In genomic region chr13:72640131-72640521, GRCm38 (mm10) we compare ENCODE assay signal across 9 mouse cellular contexts. TPM values are rescaled to one million over a fixed set of nuclear protein-coding genes. Genes with fewer than 3 reads are reported as not detected.
DNase-seq lines count a peak whose midpoint lies in the region; ATAC-seq and TF ChIP-seq lines count a peak whose summit lies in the region.
"Had no signal": no experiment of that assay in that cellular context is flagged by ENCODE, and none has a peak within 500 bp of the region (broad histone marks: within the 10 kb centered on the region; RNA-seq: fewer than 3 reads in every experiment).

No protein-coding gene starts in this region.

- H3K9me3 ChIP-seq in embryonic facial prominence, embryonic 12.5 days: no peaks in the 10 kb centered on the region
- no peaks in the 10 kb centered on the region for H3K9me3 ChIP-seq in hindbrain, postnatal 0 days (ENCODE audit: low read length)
- H3K9me3 ChIP-seq in liver, postnatal 0 days (ENCODE audit: low read length): no peaks in the 10 kb centered on the region

- DNase-seq in testis, postnatal 10 days (ENCODE audit: low spot score): peak; percentile 57
- no peak for DNase-seq in testis, postnatal 14 days (ENCODE audit: low spot score)
- DNase-seq in hindbrain, postnatal 0 days (ENCODE audit: low spot score): peak; percentile 65
- DNase-seq in liver, postnatal 0 days: peak; percentile 44
- no peak for DNase-seq in Muller cell, postnatal 12 days (ENCODE audit: inconsistent ontology term)
- no peak for DNase-seq in gastrocnemius, postnatal 10 days

- H3K9ac ChIP-seq in embryonic facial prominence, embryonic 12.5 days: no peak overlapping the region
- peak overlapping the region; percentile 43 for H3K9ac ChIP-seq in hindbrain, postnatal 0 days (replicated peaks; ENCODE audit: low read length)
- H3K9ac ChIP-seq in liver, postnatal 0 days (replicated peaks): no peak overlapping the region; the same call in 1 of the 2 replicates

- H3K27me3 ChIP-seq in embryonic facial prominence, embryonic 12.5 days: peaks cover 68% of the 10 kb centered on the region
- peaks cover 14% of the 10 kb centered on the region; the same call in 1 of the 2 replicates for H3K27me3 ChIP-seq in hindbrain, postnatal 0 days (ENCODE audit: insufficient read depth, low read length)
- H3K27me3 ChIP-seq in liver, postnatal 0 days (ENCODE audit: insufficient read depth, low read length): peaks cover 62% of the 10 kb centered on the region

- TF ChIP-seq EP300 in liver, postnatal 0 days (IDR thresholded peaks at IDR 0.05; ENCODE audit: low read depth): no peak

- peak overlapping the region; percentile 33 for H3K4me3 ChIP-seq in embryonic facial prominence, embryonic 12.5 days
- peak overlapping the region; percentile 36 for H3K4me3 ChIP-seq in hindbrain, postnatal 0 days (ENCODE audit: low read length)
- H3K4me3 ChIP-seq in liver, postnatal 0 days (ENCODE audit: low read depth, low read length): peak overlapping the region; percentile 56
- peak overlapping the region; percentile 43 for H3K4me3 ChIP-seq in olfactory bulb, adult 2 months (ENCODE audit: insufficient read depth, low read depth, low read length)

- no peak for TF ChIP-seq POLR2A in olfactory bulb, adult 2 months (IDR thresholded peaks at IDR 0.05; ENCODE audit: insufficient read depth, low read depth, low read length)

- H3K27ac ChIP-seq in embryonic facial prominence, embryonic 12.5 days: no peak overlapping the region
- H3K27ac ChIP-seq in hindbrain, postnatal 0 days: peak overlapping the region; percentile 65
- no peak overlapping the region for H3K27ac ChIP-seq in liver, postnatal 0 days (ENCODE audit: low read depth)
- H3K27ac ChIP-seq in olfactory bulb, adult 2 months (ENCODE audit: insufficient read depth, low read depth, low read length): no peak overlapping the region

- H3K4me1 ChIP-seq in embryonic facial prominence, embryonic 12.5 days: peaks cover 18% of the 10 kb centered on the region; the same call in 1 of the 2 replicates
- H3K4me1 ChIP-seq in hindbrain, postnatal 0 days (ENCODE audit: insufficient read depth, low read length): peaks cover 12% of the 10 kb centered on the region; the same call in 1 of the 2 replicates
- peaks cover 6% of the 10 kb centered on the region; the same call in 1 of the 2 replicates for H3K4me1 ChIP-seq in liver, postnatal 0 days (ENCODE audit: insufficient read depth)
- peaks cover 9% of the 10 kb centered on the region for H3K4me1 ChIP-seq in olfactory bulb, adult 2 months (ENCODE audit: control insufficient read depth, insufficient read depth, low read length)

- 3% methylated on average over 11 of the region's 11 CpGs for WGBS in embryonic facial prominence, embryonic 12.5 days
- WGBS in hindbrain, postnatal 0 days: 16% methylated on average over 11 of the region's 11 CpGs
- 3% methylated on average over 11 of the region's 11 CpGs for WGBS in liver, postnatal 0 days (ENCODE audit: insufficient replicate concordance)
- WGBS in olfactory bulb, adult 2 months: 5% methylated on average over 11 of the region's 11 CpGs

- no peaks in the 10 kb centered on the region for H3K36me3 ChIP-seq in embryonic facial prominence, embryonic 12.5 days
- H3K36me3 ChIP-seq in hindbrain, postnatal 0 days (ENCODE audit: insufficient read depth, low read length): no peaks in the 10 kb centered on the region
- H3K36me3 ChIP-seq in liver, postnatal 0 days (replicated peaks; ENCODE audit: insufficient read depth, low read length): no peaks in the 10 kb centered on the region

- peak overlapping the region; percentile 62 for H3K4me2 ChIP-seq in embryonic facial prominence, embryonic 12.5 days (replicated peaks)
- peak overlapping the region; percentile 71 for H3K4me2 ChIP-seq in hindbrain, postnatal 0 days (ENCODE audit: low read depth, low read length)
- H3K4me2 ChIP-seq in liver, postnatal 0 days (ENCODE audit: low read depth, low read length): peak overlapping the region; percentile 76

- ATAC-seq in embryonic facial prominence, embryonic 12.5 days (ENCODE audit: insufficient number of reproducible peaks, insufficient read depth, low FRiP score, low TSS enrichment): peak; percentile 23; the same call in 1 of the 2 replicates
- ATAC-seq in hindbrain, postnatal 0 days: peak; percentile 27; the same call in 1 of the 2 replicates
- ATAC-seq in liver, postnatal 0 days: no peak

- peak; percentile 56 for TF ChIP-seq CTCF in hindbrain, postnatal 0 days (IDR thresholded peaks at IDR 0.05; ENCODE audit: low read depth)
- no peak for TF ChIP-seq CTCF in liver, postnatal 0 days (IDR thresholded peaks at IDR 0.05; ENCODE audit: low read depth)
- TF ChIP-seq CTCF in olfactory bulb, adult 2 months (IDR thresholded peaks at IDR 0.05; ENCODE audit: insufficient read depth, low read depth, low read length): no peak

RNA-seq across cellular contexts. Expression of gene Irx2, which starts 11.5 kb away (rescaled TPM):
- 10.0 and 14.1 TPM in 2 replicates for polyA plus RNA-seq in embryonic facial prominence, embryonic 12.5 days (2016; fragmentation: Nextera tagmentation; extraction: Ambion mirVana)
- 46.9 and 48.7 TPM in 2 replicates for total RNA-seq in hindbrain, postnatal 0 days (2014; rRNA removed)
- 23.6 and 24.9 TPM in 2 replicates for polyA plus RNA-seq in hindbrain, postnatal 0 days (2015; fragmentation: Nextera tagmentation; extraction: Ambion mirVana)
- polyA plus RNA-seq in liver, postnatal 0 days (2015; fragmentation: Nextera tagmentation; extraction: Ambion mirVana): not detected in 2 replicates
- polyA plus RNA-seq in olfactory bulb, adult 2 months (2012; ENCODE audit: insufficient read depth, insufficient read length, low replicate concordance, missing spikeins): not detected in 2 replicates
- under 1 TPM in 1 of 2 experiments, not detected in 1; 0.18 TPM for total RNA-seq in gastrocnemius, postnatal 10 days (2021)
- polyA plus RNA-seq: spleen, adult 2 months had no signal

Comparison
In these comparisons a context has a peak if more than half of its experiments do, and no peak if none do; other contexts are left out.
1. DNase-seq: peak in testis, postnatal 10 days (single experiment), hindbrain, postnatal 0 days (single experiment) and liver, postnatal 0 days (single experiment); none in testis, postnatal 14 days (single experiment), Muller cell, postnatal 12 days (single experiment) and gastrocnemius, postnatal 10 days (single experiment).
2. RNA of gene Irx2, which starts 11.5 kb away (polyA plus RNA-seq): 23.6 to 24.9 TPM in hindbrain, postnatal 0 days and 10.0 to 14.1 TPM in embryonic facial prominence, embryonic 12.5 days; not detected in liver, postnatal 0 days and not detected in olfactory bulb, adult 2 months; every median in the first group is over 10 times any median in the second.
3. Peak in every context shown above with its lines, with median percentiles within 50 percentile points of each other: H3K4me2 ChIP-seq and H3K4me3 ChIP-seq.